Mouse (Mus musculus) ES-E14 (cell line): ENCODE data around the gene Igsf8. TPM values are rescaled to one million over a fixed set of nuclear protein-coding genes. Genes with fewer than 3 reads are reported as not detected.

Experiments
- DNase-seq: peaks from one replicate; pipeline ENCODE4 v3.0.0-alpha.2; 2013; ENCODE audit warnings: low read depth, low spot score
- H3K27ac ChIP-seq: 2 replicates; pipeline ENCODE4 v1.5.1; 2012; ENCODE audit warnings: low read depth, mild to moderate bottlenecking, low read length, moderate library complexity, mixed read lengths; ENCODE audit not compliant: poor library complexity, insufficient read depth, severe bottlenecking
- H3K36me3 ChIP-seq: 2 replicates; pipeline ENCODE4 v1.6.1; 2012; ENCODE audit warnings: mild to moderate bottlenecking, low read length, moderate library complexity, mixed read lengths; ENCODE audit not compliant: control insufficient read depth, poor library complexity, insufficient read depth, severe bottlenecking
- H3K4me1 ChIP-seq, 2 experiments: fragments of 150-350 bp in 1 of 2; sonication (generic) in 1 of 2; 2 replicates each; pipeline ENCODE4 v1.6.1; 2012; ENCODE audit warnings: low read length in 2 of 2, mild to moderate bottlenecking in 1 of 2, mixed read lengths in 1 of 2; ENCODE audit not compliant: control insufficient read depth in 2 of 2, insufficient read depth in 2 of 2, poor library complexity in 1 of 2
- H3K4me3 ChIP-seq, 2 experiments: fragments of 150-350 bp in 1 of 2; sonication (generic) in 1 of 2; 2 replicates each; pipeline ENCODE4 v1.5.1; 2012; ENCODE audit warnings: low read length in 2 of 2, low read depth in 1 of 2, mild to moderate bottlenecking in 1 of 2, mixed read lengths in 1 of 2; ENCODE audit not compliant: insufficient read depth in 1 of 2, poor library complexity in 1 of 2, severe bottlenecking in 1 of 2
- H3K9ac ChIP-seq: 2 replicates; pipeline ENCODE4 v1.6.1; 2012; ENCODE audit warnings: low read depth, mild to moderate bottlenecking, low read length, mixed read lengths; ENCODE audit not compliant: poor library complexity, insufficient read depth, severe bottlenecking
- H3K9me3 ChIP-seq: fragments of 150-350 bp; sonication (generic); 2 replicates; pipeline ENCODE4 v1.6.1; 2012; ENCODE audit warnings: low read depth, mild to moderate bottlenecking, low read length; ENCODE audit not compliant: control insufficient read depth, insufficient read depth
- CHD2 ChIP-seq: IDR thresholded peaks from 2 replicates; pipeline ENCODE4 v1.6.1; 2014; ENCODE audit warnings: mild to moderate bottlenecking, low read depth, low read length, inconsistent platforms
- HCFC1 ChIP-seq: IDR thresholded peaks from 2 replicates; pipeline ENCODE4 v1.6.1; 2012; ENCODE audit warnings: low read length, inconsistent platforms, borderline replicate concordance; ENCODE audit not compliant: insufficient read depth
- MAFK ChIP-seq: IDR thresholded peaks from 2 replicates; pipeline ENCODE4 v1.6.1; 2014; ENCODE audit warnings: mild to moderate bottlenecking, low read depth, low read length, inconsistent platforms; ENCODE audit not compliant: insufficient read depth
- ZC3H11A ChIP-seq: IDR thresholded peaks from 2 replicates; pipeline ENCODE4 v1.6.1; 2012; ENCODE audit warnings: low read depth, mild to moderate bottlenecking, inconsistent platforms, low read length, borderline replicate concordance
- ZNF384 ChIP-seq: IDR thresholded peaks from 2 replicates; pipeline ENCODE4 v1.6.1; 2012; ENCODE audit warnings: low read depth, low read length, inconsistent platforms
- in situ Hi-C, 2 experiments: fragments of 600-800 bp; cut with MboI; formaldehyde crosslinking; loops; one replicate each; pipeline ENCODE4 v1.15.1; 2025; ENCODE audit warnings: low sequenced_read_pairs in 2 of 2, inconsistent platforms in 1 of 2; ENCODE audit not compliant: unreplicated experiment in 2 of 2
- total RNA-seq: library from RNA; depleted of rRNA; stranded (reverse); fragments of 300-350 nt; gene quantifications from 2 replicates; pipeline ENCODE4 v1.2.3, GENCODE M21; 2012

The Igsf8 gene
- total RNA-seq, 1 experiment: 43.5 TPM

DNA sequence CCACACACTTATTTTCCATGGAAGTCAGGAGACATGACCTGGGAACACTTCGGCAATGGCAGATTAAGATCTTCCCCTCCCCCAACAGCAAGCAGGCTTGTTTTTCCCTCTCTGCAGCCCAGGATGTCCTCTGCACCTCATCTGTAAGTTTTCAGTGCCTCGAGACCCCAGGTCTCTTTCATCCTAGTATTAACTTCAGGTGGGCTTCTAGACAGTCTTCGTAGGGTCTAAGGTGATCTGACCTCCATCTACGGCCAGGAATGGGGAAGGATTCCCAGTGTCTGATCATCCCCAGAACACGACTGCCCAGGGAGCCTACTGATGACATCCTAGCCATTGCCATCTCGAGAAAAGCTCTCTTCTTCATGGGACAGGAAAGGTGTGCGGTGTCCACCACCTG, 67.0 kb downstream of the Igsf8 start:
- TF ChIP-seq ZNF384 (no peak), CHD2 (no peak), ZC3H11A (no peak), HCFC1 (no peak)
- no peak overlapping the region for H3K4me3 ChIP-seq
- no peak for DNase-seq
- H3K36me3 ChIP-seq: no peaks in the 10 kb centered on the region
- H3K4me1 ChIP-seq: peaks cover 0 to 10% of the 10 kb centered on the region in 2 experiments; a peak in 1 of 4 replicates
- no peaks in the 10 kb centered on the region for H3K9me3 ChIP-seq
- in situ Hi-C loops: no loop called here
- H3K9ac ChIP-seq: no peak overlapping the region
- H3K27ac ChIP-seq: no peak overlapping the region

DNA sequence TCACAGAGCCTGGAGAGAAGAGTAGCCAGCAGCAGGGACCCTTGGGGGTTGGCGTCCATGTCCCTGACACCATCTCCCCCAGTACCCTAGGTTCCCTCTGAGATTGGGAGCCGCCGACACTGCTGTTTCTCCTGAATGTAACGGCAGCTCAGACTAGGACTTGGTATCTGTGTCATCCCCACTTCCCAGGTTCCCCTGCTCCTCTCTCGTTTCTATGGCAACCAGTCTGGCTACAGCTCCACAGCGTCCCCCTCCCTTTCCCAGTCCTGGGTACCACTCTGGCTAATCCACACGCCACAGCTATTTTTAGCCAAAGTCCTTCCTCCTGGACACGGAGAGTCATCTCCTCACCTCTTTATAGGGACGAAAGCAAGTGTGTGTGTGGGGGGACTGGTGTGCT, 67.7 kb downstream of the Igsf8 start, which contains the start of gene Kcnj9:
Gene Kcnj9 (minus strand): TSS at position 188 of the 400 bp plus-strand sequence.
- no peak within 1 kb of the TSS for H3K9ac ChIP-seq
- no peak for DNase-seq
- no peak within 1 kb of the TSS for H3K27ac ChIP-seq
- no peak for TF ChIP-seq MAFK
- no peak for TF ChIP-seq ZC3H11A
- no peak for TF ChIP-seq CHD2
- TF ChIP-seq HCFC1: no peak
- no peak for TF ChIP-seq ZNF384
- in situ Hi-C loops: no loop called here
- no peaks in the 10 kb centered on the region for H3K36me3 ChIP-seq
- no peaks in the 10 kb centered on the region for H3K9me3 ChIP-seq
- H3K4me1 ChIP-seq: peaks cover 0 to 10% of the 10 kb centered on the region in 2 experiments; a peak in 1 of 4 replicates
- no peak within 1 kb of the TSS for H3K4me3 ChIP-seq

DNA sequence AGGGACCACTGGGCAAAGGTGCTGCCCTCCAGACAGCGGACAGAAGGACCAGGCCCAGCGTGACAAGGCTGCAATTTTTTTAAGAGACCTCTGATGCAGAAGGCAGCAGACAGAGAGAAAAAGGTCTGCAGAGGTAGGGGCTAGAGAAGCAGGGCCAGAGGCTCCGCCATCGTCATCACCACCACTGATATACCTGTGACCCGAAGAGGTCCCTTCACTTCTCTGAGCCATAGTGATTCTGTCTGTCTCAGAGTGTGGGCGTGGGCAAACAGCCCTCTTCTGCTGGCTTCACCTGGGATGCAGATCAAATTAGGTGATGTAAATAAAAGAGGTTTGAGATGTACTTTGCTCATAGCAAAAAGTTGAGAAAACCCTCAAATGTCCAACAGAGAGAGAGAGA, 68.2 kb downstream of the Igsf8 start:
- Histone ChIP-seq H3K9ac (no peak overlapping the region), H3K36me3 (no peaks in the 10 kb centered on the region), H3K27ac (no peak overlapping the region), H3K4me3 (no peak overlapping the region), H3K9me3 (no peaks in the 10 kb centered on the region), H3K4me1 (peaks cover 0 to 7% of the 10 kb centered on the region in 2 experiments; a peak in 1 of 4 replicates)
- in situ Hi-C loops: no loop called here
- no peak for DNase-seq
- TF ChIP-seq ZC3H11A: no peak

DNA sequence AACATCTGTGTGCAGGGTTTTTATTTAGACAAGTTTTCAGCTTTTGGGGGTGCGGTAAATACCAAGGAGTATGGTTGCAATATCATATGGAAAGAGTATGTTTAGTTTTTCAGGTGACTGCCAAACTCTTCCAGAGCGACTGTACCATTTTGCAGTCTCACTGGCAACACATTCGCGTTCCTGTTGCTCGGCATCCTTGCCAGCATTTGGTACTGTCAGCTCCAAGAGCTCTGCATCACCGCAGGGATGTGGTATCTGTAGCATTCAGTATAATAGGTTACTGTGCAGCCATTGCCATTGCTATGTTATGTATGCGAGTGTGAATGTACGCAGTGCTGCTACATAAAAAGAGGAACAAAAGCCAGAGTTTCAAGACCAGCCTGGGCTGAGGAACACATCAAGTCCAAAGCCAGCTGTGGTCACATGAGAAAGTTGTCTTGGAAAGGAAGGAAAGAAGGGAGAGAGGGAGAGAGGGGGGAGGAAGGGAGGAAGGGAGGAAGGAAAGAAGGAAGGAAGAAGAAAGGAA, 70.0 kb downstream of the Igsf8 start:
- H3K27ac ChIP-seq: no peak overlapping the region
- H3K36me3 ChIP-seq: no peaks in the 10 kb centered on the region
- H3K9ac ChIP-seq: no peak overlapping the region
- H3K9me3 ChIP-seq: no peaks in the 10 kb centered on the region
- no peak overlapping the region for H3K4me3 ChIP-seq
- H3K4me1 ChIP-seq: no peaks in the 10 kb centered on the region
- in situ Hi-C loops: no loop called here
- no peak for DNase-seq
- TF ChIP-seq CHD2 (no peak), MAFK (no peak), ZC3H11A (no peak), ZNF384 (no peak), HCFC1 (no peak)

DNA sequence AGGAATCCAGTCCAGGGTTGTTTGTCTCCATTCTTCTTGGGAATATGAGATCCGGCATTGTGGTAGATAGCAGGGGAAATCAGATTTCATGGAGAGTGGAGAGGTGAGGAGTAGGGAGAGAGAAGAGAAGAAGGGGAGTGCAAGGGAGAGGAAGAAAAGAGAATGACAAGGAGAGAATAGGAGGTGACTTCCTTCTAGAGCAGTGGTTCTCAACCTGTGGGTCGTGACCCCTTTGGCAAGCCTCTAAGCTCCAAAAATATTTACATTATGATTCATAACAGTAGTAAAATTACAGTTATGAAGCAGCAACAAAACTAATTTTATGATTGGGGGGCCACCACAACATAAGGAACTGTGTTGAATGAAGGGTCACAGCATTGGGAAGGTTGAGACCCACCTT, 71.5 kb downstream of the Igsf8 start:
- Histone ChIP-seq H3K9ac (no peak overlapping the region), H3K4me1 (no peaks in the 10 kb centered on the region), H3K36me3 (no peaks in the 10 kb centered on the region), H3K9me3 (no peaks in the 10 kb centered on the region), H3K27ac (no peak overlapping the region), H3K4me3 (no peak overlapping the region)
- DNase-seq: no peak
- TF ChIP-seq CHD2 (peak; percentile 68; the same call in 1 of the 2 replicates), ZC3H11A (no peak)
- in situ Hi-C loops: no loop called here
